Mouse (Mus musculus) urinary bladder, postnatal 4 days (tissue): Measurements from ENCODE around the gene Ptpn4.

Experiments
- DNase-seq, 2 experiments: peaks; one replicate each; pipeline ENCODE4 v3.0.0; 2021 to 2022; ENCODE audit warnings: low spot score in 2 of 2

Gene Ptpn4

DNA sequence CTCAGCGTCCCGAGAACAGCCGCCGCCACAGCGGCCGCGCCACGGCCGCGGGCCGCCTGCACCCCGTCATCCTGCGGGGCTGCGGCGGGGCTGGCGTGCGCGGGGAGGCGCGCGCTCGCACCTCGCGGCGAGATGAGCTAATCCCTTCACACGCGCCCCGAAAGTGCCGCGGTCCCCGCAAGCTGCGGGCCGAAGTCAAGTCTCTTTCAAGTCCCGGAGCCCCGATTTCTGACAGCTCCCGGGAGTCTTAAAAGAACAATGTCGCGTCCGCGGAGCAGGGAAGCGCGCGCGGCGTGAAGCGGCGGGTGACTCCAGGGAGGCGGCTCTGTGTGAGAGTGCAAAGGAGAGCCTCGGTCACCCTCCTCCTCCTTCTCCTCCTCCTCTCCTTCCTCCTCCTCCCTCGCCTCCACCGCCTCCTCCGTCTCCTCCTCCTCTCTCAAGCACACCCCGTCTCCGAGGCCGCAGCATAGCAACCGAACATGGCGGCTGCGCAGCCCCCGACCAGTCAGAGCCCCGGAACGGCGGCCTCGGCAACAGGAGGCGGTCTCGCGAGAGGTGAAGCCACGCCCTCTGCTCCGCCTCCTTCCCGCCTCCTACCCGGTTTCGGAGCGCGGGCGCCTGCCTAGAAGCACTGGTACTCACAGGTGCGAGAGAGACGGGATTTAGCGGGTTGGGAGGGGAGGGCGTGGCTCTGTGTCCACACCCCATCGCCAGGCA, at the start of gene Ptpn4:
Gene Ptpn4 (minus strand): TSS at position 579 of the 717 bp plus-strand sequence.
- peak; percentile 97 to 98 for DNase-seq

DNA sequence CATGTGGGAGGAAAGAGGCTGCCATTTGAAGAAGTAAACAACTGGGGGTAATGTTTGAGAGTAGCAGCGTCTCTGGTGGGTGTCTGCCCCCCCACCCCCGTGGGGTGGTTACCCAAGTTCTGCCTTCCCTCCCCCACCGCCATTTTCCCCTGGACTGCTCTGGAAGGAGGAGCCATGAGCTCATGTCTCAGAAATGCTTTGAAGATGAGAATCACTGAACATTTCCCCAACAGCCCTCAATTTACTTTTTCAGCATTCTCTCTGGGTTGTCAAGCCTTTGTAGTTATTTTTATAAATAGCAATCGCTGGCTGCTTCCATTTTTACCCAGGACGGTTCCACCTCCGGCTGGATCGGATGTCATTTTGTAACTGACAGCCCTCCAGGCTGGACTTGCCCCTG, 48.9 kb upstream of the Ptpn4 start:
- DNase-seq, result no peak

DNA sequence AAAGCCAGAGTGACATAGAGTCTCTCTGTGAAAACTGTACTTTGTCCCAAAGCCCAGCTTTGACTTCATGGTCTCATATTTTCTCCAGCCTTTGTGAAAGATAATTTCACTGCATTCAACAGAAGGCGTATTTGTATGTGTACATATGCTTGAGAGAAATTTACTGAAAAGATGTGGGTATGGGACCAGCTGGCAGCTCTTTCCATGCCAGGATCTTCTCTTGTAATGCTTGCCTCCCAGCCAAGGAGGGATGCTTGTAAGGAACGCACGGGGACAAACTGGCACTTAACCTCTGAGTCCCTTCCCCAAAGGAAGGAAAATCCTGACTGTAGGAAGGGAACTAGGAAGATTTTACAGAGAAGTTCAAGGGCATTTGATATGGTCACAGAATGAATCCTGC, 46.9 kb upstream of the Ptpn4 start:
- DNase-seq, result no peak

DNA sequence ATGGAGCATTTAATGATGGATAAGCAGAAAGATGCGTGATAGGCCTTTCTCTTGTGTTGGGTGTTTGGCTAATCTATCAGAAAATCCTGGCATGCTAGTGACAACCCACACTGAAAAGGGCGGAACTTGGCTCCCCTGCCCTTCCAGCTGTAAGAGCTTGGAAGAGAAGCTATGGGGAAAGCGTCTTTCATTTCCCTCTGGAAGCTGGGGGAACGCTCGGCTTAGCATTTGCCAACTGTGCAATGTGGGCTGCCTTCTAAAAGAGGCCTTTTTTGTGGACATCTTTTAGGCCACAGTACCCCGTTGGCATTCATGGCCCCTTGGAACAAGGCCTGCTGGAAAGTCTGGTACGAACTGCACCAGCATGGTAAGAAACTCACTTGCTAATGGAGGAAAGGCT, 41.5 kb upstream of the Ptpn4 start:
- no peak for DNase-seq

DNA sequence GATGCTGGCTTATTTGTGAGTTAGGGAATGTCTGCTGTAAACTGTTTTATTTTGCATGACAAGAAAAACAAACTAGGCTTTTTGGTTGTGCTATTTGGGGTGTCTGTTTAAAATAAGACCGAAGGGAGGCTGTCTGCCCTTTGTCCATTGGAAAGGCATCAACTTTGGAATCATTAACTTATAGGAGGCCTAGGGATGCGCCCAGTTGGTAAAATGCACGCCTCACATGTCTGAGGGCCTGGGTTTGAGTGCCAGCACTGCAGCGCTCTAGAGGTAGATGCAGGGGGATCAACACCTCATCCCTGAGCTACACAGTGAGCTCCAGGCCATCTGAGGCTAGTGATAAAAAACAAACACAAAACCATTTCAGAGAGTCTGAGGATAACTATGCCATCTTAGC, 40.1 kb upstream of the Ptpn4 start:
- DNase-seq, result no peak

DNA sequence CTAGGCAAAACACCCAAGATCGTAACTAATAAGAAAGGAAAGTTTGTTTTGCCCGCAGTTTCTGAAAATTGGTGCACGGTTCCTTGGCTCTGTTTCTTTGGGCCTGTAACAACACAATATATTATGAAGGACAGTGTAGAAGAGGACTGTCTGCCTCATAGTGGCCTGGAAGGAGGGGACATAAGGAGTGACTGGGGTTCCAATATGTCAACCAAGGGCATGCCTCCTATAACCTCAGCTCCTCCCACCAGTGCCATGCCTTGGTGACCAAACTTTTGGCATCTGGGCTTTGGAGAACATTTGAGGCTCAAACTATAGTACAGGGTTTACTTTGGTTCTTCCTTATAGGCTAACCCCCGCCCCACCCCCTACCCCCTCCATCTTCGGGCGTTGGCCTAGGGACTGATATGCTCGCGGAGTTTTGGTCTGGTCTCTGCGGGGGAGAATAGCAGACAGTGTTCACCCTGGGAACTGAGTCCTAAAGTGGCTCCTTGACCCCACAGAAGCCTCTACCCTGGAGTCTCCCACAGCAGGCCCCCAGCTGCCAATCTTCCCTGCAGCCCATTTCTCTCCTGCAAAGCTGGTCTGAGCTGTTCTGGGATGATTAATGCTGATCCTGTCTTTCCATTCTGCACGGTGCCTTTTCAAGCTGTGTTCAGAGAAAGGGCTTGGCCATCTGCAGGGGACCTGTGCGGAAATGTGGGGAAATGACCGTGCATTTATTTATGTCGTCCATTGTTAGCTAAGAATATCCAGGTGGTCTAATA, 31.2 kb upstream of the Ptpn4 start:
- no peak for DNase-seq

DNA sequence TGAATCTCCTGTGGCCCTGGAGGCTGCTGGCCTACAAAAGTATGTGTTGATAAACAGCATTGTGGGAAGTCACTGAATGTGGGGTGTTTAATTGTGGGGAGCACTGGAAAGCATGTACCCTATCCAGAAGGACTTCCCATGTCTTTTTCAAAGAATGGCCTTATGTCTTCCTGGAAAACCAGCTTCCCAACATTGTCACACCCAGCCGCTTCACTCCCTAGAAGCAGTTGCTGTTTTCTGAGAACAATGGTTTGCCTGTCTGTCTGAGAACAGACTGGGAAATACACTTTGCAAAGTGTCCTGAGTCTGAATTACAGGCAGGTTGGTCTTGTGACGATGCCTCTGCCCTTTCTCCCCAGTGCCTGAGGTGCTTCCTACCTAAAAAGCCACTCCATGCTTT, 29.9 kb upstream of the Ptpn4 start:
- DNase-seq, result no peak

DNA sequence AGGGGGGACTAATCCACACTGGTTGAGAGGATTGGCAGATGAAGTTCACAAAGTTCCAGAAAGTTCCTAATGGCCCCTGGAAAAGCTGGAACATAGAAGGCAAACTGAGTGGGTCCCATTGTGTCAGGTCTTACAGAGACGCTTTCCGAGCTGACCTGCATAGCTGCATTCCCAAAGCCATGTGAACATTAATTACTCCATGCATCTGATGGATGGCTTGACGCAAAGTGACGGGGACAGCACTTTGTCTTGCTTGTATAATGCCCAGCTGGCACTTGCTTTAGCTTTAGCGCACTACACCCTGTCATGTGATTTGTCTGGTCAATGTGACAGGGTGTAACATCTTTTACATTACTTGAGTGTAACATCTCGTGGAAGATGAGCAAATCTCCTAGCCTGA, 27.9 kb upstream of the Ptpn4 start:
- no peak for DNase-seq

DNA sequence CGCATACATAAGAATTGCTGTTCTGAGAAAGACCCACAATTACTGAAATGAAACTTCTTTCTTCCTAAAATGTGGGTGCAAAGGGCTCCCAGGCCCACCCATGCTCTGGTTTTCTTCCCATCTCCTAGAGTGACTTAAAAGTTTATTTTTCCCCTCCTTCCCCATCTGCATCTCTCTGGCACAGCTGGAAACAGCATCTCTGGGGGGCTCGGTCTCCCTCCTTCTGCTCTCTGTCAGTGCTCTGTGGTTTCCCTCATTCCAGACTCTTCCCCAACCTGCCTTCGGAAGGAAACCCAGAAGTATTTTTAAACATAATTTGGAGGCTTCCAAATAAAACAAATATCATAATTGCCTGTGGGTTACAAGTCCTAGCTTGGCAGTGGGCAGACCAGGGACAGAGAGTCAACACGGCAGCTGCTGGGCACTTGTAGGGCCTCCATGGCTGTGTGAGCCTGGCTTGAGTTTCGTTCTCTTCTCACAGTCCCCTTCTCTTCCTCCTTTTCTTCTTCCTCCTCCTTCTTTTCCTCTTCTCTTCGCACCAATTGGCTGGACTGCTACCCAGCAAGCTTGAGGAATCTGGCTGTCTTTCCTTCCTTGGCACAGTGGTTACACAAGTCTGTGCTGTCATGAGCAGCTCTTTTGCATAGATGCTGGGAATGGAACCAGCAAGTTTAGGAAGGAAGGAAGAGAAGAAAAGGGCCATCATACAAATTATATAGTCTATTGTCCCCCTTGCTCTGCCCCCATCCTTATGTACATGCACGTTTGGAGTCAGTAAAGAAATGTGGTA, 26.3 kb upstream of the Ptpn4 start:
- DNase-seq, result no peak

DNA sequence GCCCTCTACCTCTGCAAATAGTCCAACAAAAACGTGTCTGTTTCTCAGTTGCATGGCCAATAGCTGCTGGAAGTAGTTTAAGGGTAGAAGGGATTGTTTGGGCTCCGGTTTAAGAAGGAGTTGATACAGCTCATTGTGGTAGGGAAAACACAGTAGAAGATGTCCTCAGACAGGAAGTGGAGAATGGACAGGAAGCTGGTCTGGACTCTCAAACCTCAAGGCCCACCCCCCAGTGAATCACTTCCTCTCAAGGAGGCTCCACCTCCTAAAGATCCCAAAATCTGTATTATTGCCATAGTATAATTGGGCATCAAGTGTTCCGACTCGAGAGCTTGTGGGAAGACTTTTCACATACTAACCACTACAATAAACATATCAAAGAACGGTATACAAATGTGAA, 22.2 kb upstream of the Ptpn4 start:
- DNase-seq, result no peak

DNA sequence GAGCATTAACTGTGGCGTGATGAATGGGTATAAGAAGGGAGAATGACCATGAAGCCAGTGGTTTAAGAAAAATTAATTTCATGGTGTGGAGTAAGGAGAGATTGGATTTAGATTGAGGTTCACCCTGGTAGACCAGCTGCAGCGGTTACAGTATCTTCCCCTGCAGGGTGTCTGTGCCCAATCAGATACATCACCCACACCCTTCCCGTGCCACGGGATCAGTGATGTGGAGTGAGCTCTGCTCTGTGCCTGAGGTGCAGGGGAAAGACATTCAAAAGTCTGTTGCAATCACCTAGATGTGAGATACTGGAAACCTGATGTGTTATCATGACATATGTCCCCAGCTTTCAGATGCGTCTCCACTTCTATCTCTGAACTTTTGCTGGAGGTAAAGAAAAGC, 15.6 kb upstream of the Ptpn4 start:
- no peak for DNase-seq

DNA sequence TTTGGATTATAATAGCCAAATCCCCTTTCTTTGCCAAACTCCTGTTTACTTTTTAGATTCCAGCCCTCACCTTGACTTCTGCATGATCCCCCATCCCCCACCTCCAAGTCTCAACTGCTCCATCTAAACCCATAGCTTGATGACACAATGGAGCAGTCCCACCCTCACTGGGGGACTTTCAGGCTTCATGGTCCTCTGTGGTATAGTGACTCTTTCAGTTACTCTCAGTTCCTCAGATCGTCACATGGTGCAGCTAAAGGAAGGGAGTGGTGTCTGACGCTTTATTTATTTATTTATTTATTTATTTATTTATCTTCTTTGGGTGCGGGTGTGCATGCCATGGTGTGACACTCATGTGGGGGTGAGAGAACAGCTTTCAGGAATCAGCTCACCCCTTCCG, 14.9 kb upstream of the Ptpn4 start:
- no peak for DNase-seq

DNA sequence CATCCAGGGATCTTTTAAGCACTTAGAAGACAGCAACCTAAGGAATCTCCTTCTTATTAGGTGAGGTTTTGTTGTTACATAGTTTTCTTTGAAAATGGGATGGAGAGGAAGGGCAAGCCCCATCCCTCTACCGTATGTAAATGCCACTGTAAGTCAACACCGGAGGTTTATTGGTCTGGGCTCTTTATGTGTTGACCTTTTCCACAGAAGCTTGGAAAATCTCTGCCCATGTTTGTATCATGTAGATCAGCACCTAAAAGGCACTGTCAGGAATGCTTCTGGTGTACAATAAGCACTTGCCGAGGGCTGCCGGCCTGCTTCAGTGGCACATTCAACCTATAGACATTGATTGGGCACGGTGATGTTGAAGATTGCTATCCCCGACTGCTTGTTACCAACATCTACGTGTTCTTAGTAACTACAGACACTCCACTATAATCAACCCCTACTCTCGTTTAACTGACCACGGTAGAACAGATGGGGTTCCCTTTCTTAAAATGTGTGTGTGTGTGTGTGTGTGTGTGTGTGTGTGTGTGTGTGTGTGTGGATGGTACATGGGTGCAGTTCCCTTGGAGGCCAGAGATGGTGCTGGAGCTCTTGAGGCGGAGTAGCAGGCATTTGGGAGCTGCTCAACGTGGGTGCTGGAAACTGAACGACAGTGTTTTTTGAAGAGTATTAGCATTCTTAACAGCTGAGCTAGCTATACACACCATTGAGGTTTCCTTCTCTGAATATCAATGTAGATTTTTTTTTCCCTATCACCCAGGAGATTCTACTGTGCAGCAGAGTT, 11.9 kb upstream of the Ptpn4 start:
- no peak for DNase-seq

DNA sequence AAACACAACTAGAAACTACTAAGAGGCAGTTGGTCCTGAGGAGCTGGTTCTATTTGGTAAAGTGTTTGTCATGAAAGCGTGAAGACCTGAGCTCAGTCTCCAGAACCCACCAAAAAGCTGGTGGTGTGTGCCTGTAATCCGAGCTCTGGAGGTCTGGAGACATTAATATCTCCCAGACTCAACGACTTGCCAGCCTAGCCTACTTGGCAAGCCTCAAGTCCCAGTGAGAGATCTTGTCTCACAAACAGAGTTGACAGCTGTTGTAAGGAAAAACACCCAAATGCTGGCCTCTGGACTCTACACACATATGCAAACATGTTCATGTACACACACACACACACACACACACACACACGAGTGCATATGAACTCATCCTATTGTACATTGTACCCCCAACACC, 7.9 kb upstream of the Ptpn4 start:
- DNase-seq, result no peak

DNA sequence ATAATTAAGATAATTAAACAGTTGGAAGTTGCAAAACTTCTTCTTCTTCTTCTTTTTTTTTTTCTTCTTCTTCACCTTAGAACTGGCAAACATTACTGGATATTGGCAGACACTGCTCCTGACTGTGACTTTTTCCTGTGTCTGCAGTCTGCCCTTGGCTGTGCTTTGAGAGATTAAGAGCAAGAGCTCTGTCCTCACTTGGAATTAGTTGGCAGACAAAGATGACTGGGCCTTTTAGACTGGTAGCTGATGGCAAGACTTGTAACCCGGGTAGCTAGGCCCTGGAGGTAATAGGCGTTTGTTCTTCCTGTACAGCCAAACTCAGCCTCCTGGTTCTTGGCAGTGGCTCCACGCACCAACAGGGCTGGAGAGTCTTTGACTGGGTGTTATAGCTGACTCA, 5.7 kb upstream of the Ptpn4 start:
- DNase-seq, result no peak

DNA sequence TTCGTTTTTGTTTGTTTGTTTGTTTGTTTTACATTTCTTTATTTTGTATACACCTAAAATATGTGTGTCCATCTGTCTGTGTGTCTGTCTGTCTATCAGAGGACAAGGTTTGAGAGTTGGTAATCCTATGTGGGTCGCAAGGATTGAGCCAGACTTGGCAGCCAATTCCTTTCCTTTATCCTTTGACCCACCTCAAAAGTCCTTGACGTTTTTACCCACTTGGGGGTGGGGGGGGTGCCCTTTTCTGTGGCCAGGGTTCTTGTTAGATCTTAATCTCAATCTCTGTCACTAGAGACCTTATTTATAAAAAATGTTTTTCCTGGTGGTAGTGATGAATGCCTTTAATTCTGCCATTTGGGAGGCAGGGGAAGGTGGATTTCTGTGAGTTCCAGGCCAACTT, 828 bp upstream of the Ptpn4 start:
- DNase-seq, result no peak

DNA sequence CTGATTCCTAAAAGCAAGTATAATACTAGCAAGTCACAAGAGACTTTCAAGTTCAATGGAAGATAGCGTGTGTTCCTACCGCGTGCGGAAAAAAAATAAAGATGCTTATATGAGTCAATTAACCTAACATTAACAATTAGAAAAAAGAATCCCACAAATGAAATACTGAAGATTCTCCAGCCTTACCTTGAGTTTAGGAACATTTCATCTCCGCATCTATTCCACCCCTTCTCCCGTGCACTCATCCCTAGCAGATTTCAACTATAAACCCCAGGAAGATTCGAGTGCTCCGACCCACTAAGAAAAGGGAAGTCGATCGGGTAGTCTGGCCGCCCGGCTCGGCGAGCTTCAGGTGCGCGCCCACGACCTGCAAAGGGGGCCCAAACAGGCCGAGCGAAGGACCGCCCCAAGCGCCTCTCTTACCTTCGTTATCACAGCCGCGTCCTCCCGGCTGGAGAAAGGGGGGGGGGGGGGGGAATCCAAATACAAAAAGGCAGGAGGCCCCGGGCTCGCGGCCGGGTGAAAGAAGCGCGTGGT, 866 bp downstream of the Ptpn4 start:
- no peak for DNase-seq

DNA sequence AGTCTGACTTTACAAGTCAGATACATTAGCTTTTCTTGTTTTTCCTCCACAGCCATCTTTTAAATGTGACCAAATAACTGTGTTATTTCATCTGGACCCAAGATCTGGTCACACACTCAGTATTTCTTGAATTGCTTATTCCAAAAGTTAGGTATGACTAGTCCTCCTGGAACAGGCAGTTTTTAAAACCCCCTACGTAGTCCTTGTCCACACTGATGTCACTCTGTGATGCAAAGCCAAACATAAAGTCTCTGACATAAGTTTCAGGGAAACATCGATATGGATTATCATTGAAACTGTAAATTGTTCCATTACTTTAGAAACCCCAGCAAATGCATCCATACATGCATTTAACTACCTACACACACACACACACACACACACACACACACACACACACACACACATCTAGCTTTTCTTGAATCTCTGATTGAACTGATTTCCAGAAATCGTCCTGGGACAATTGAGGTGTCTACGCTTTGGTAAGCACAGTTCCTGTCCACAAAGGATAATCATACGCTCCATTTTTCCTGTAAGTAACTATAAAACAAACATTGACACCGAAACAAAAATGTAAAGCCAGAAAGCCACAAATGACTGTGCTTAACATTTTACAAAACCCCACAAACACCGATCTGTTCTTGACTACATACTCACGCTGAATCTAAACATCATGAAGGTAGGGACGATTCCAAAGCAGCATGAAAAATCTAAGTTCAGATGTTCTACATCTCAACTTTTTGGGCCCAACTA, 1.5 kb downstream of the Ptpn4 start:
- no peak for DNase-seq

DNA sequence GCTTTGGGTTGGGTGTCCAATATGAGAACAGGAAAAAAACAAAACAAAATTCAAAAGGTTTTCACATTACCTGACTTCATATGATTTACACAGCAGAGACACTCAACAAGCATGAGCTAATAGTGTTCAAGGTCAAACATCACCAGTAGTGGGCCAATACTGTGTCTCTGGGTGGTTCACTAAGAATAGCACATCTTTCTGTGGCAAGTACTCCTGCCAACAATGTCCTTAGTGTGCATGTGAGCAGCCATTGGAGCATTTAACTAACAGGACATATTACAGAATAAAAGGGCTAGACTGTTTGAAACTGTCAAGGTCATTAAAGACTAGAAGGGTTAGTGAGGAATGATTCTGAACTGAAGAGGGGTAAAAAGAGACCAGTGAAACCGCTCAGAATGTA, 9.3 kb downstream of the Ptpn4 start:
- DNase-seq, result no peak

DNA sequence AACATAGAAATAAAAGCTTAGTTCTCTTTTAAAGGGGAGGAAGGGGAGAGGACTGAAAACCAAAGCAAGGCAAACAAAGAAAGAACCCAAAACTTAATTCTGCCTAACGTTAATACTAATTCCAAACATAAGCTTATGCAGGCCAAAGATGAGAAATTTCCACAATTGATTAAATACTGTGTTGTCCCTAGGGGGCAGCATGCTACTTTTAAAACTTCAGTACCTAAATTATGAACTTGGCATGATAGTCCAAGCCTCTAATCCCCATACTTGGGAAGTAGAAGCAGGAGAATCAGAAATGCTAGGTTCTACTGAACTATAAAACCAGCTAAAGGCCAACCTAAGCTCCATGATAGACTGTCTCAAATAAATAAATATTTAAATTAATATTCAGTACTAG, 18.7 kb downstream of the Ptpn4 start:
- DNase-seq, result no peak

DNA sequence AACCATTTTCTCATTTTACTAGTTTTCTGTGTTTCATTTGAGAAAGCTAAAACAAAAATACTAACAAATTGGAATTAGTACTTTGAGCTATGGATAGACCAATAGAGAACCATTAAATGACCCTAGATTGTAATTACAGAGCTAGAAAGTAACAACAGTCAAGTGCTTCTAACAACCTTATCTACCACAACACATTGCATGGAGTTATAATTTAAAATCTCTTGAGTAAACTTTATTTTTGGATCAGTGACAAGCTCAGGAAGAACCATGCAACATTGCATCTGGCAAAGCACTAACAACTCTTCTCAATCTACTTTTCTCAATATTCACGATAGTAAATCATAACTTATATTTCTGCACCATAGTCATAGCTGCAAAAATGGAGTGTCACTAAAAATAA, 29.7 kb downstream of the Ptpn4 start:
- DNase-seq, result no peak
